Mouse (Mus musculus): ENCODE results near the gene Cntn1. TPM values are rescaled to one million over a fixed set of nuclear protein-coding genes. Genes with fewer than 3 reads are reported as not detected.
A peak's percentile ranks its signal among the peaks of the same experiment; 100 is the strongest.

Gene Cntn1
- 1.2 and 1.3 TPM in 2 replicates for polyA plus RNA-seq (2012; rRNA removed)
- 2.2 and 2.5 TPM in 2 replicates for polyA plus RNA-seq (2014; fragmentation: Nextera tagmentation; extraction: Ambion mirVana)

DNA sequence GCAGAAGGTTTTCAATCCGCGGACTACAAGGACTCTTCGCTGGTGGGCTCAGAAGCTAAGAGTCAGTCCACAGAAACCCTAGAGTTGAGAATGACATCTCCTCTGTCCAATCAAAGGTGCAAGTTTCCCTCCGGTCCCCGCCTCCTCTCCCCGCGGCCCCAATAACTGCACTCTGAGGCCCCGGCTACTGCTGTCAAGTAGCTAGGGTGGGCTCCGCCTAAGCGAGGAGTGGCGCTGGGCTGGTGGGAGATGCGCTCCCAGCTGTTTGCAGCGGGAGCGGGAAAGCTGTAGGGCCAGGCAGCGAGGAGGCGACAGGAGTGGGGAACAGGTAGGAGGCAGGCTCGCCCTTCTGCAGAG is at the start of gene Cntn1:
TSS of gene Cntn1 (plus strand) at position 170 of the 357 bp plus-strand sequence.
- no peaks in the 10 kb centered on the region for H3K36me3 ChIP-seq (ENCODE audit: control insufficient read depth, insufficient read depth, low read length)
- TF ChIP-seq POLR2A (IDR thresholded peaks at IDR 0.05; ENCODE audit: borderline replicate concordance, extremely low read depth, insufficient read depth, insufficient read length): no peak
- no peaks in the 10 kb centered on the region for H3K9me3 ChIP-seq (ENCODE audit: control insufficient read depth, low read length)
- H3K4me2 ChIP-seq (replicated peaks; ENCODE audit: low read depth, low read length, severe bottlenecking): peak within 1 kb of the TSS; percentile 100
- H3K27ac ChIP-seq (replicated peaks; ENCODE audit: low read depth, low read length): no peak within 1 kb of the TSS
- DNase-seq (ENCODE audit: low spot score) (peak; percentile 76), ATAC-seq (ENCODE audit: low FRiP score, low read depth) (peak; percentile 93)
- WGBS: 0% methylated on average over 16 of the region's 17 CpGs
- H3K4me1 ChIP-seq (ENCODE audit: control insufficient read depth, insufficient read depth, low read length): 0 out of 2 replicates have a peak, but pooled peaks cover 4% of the 10 kb centered on the region
- peak within 1 kb of the TSS; percentile 43 for H3K9ac ChIP-seq (ENCODE audit: low read depth, low read length, severe bottlenecking)
- H3K4me3 ChIP-seq (replicated peaks; ENCODE audit: low read length): peak within 1 kb of the TSS; percentile 50
- H3K27me3 ChIP-seq (ENCODE audit: control insufficient read depth, insufficient read depth, low read length): 0 out of 2 replicates have a peak, but pooled peaks cover 7% of the 10 kb centered on the region

DNA sequence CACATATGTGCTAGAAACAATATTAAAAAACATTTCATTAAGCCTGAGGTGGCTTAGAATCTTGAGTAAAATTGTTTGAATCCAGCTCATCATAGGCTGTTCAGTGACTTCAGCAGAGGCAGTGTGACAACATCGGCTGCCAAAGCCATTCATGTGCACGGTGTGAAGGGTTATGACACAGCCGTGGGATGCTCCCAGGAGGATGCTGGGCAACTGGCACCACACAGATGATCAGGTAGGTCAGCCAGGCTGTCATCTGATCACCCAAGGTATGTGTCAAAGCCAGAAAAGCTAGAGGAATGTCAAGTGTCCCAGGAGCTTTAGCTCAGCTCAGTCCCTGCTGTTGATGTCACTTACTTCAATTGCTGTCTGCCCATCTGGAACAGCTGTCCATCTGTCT is 49.5 kb upstream of the Cntn1 start:
- H3K27ac ChIP-seq (replicated peaks; ENCODE audit: low read depth, low read length): no peak overlapping the region
- no peaks in the 10 kb centered on the region for H3K36me3 ChIP-seq (ENCODE audit: control insufficient read depth, insufficient read depth, low read length)
- H3K4me1 ChIP-seq (ENCODE audit: control insufficient read depth, insufficient read depth, low read length): no peaks in the 10 kb centered on the region
- 88% methylated on average over 3 of the region's 3 CpGs for WGBS
- ATAC-seq (ENCODE audit: low FRiP score, low read depth): no peak
- no peak overlapping the region for H3K4me2 ChIP-seq (replicated peaks; ENCODE audit: low read depth, low read length, severe bottlenecking)
- no peak for DNase-seq (ENCODE audit: low spot score)
- TF ChIP-seq POLR2A (IDR thresholded peaks at IDR 0.05; ENCODE audit: borderline replicate concordance, extremely low read depth, insufficient read depth, insufficient read length): no peak
- no peak overlapping the region for H3K9ac ChIP-seq (ENCODE audit: low read depth, low read length, severe bottlenecking)
- no peaks in the 10 kb centered on the region for H3K9me3 ChIP-seq (ENCODE audit: control insufficient read depth, low read length)
- no peak overlapping the region for H3K4me3 ChIP-seq (replicated peaks; ENCODE audit: low read length)
- no peaks in the 10 kb centered on the region for H3K27me3 ChIP-seq (ENCODE audit: control insufficient read depth, insufficient read depth, low read length)

DNA sequence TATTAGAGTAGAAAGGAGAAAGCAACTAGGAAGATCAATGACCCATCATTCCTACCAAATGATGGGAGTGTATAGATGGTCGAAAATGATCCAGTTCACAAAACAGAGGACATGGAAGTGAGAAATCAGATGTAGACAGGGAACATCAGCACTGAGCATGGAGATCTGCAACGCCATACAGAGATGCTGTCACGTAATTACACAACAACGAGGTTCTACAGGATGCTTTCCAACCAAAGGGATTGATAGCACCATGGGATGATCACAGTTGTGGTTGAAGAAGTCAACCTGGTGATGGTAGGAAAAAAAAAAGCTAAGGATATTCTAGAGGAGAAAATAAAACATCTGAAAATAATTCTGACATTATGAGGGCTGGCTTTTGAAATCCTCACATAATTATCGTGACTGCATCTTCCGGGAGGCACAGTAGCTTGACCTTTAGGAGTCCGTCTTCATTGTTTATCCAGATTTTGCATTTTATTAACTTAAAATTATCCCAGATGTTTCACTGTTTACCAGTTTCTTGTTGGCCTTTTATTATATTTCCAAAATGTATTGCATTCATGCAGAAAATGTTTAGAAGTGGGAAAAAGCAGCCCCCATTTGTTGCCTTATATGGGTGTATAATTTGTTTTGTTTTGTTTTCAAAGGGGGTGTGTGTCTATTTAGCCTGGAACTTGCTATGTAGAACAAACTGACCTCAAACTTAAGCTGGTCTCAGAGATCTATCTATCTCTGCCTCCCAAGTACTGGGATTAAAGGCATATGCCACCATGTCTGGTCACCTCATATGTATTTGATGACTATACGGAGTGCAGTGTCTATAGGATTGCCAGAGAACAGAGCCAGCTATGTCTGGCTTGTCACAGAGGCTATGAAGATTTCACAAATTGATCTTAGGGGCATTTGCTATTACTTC is 38.5 kb upstream of the Cntn1 start:
- DNase-seq (ENCODE audit: low spot score) (no peak), ATAC-seq (ENCODE audit: low FRiP score, low read depth) (no peak)
- WGBS: 88% methylated on average over 8 of the region's 8 CpGs
- Histone ChIP-seq H3K9ac (ENCODE audit: low read depth, low read length, severe bottlenecking) (no peak overlapping the region), H3K4me3 (replicated peaks; ENCODE audit: low read length) (no peak overlapping the region), H3K4me1 (ENCODE audit: control insufficient read depth, insufficient read depth, low read length) (no peaks in the 10 kb centered on the region), H3K9me3 (ENCODE audit: control insufficient read depth, low read length) (no peaks in the 10 kb centered on the region), H3K27ac (replicated peaks; ENCODE audit: low read depth, low read length) (no peak overlapping the region), H3K36me3 (ENCODE audit: control insufficient read depth, insufficient read depth, low read length) (no peaks in the 10 kb centered on the region), H3K4me2 (replicated peaks; ENCODE audit: low read depth, low read length, severe bottlenecking) (no peak overlapping the region), H3K27me3 (ENCODE audit: control insufficient read depth, insufficient read depth, low read length) (no peaks in the 10 kb centered on the region)
- no peak for TF ChIP-seq POLR2A (IDR thresholded peaks at IDR 0.05; ENCODE audit: borderline replicate concordance, extremely low read depth, insufficient read depth, insufficient read length)

DNA sequence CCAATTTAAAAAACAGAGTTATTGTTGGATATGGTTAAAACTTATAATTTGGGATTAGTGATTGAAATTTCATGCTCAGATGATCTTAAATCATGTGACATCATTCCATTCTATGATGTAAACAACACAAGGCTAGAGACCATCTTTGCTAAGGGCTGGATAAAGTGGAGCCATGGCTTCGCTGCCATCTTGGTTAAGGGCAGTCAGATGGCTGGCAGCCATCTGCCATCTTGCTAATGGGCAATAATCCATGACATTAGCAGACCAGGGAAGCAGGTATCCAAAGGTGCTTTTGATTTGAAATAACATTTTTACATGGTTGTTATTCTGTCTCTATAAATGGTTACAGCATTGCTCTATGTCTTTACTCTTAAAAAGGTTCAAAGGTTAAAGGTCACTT is 16.9 kb upstream of the Cntn1 start:
- WGBS: 96% methylated on average over 1 of the region's 1 CpGs

DNA sequence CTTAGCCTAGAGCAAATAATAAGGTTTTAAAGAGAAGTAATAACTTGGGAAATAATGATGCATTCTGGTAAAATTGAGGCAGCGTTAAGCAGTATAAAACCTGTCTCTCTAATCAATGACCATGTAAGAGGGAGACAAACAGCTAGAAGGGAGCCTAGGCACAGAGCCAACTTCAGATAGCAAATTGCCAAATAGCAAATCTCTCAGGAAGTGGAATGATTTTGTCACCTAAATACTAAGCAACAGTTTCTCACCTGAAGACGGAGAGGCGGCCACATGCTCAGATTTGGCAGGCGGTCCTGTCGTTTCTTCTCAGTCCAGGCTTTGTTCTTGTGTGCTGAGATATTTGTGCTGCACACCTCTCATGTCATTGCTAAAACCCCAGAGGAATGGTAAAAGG is 8.4 kb upstream of the Cntn1 start:
- Histone ChIP-seq H3K27me3 (ENCODE audit: control insufficient read depth, insufficient read depth, low read length) (no peaks in the 10 kb centered on the region), H3K9ac (ENCODE audit: low read depth, low read length, severe bottlenecking) (no peak overlapping the region), H3K27ac (replicated peaks; ENCODE audit: low read depth, low read length) (no peak overlapping the region), H3K36me3 (ENCODE audit: control insufficient read depth, insufficient read depth, low read length) (no peaks in the 10 kb centered on the region), H3K4me1 (ENCODE audit: control insufficient read depth, insufficient read depth, low read length) (no peaks in the 10 kb centered on the region), H3K4me2 (replicated peaks; ENCODE audit: low read depth, low read length, severe bottlenecking) (no peak overlapping the region), H3K4me3 (replicated peaks; ENCODE audit: low read length) (no peak overlapping the region), H3K9me3 (ENCODE audit: control insufficient read depth, low read length) (no peaks in the 10 kb centered on the region)
- WGBS: 62% methylated on average over 5 of the region's 5 CpGs
- ATAC-seq (ENCODE audit: low FRiP score, low read depth): no peak
- DNase-seq (ENCODE audit: low spot score): no peak
- TF ChIP-seq POLR2A (IDR thresholded peaks at IDR 0.05; ENCODE audit: borderline replicate concordance, extremely low read depth, insufficient read depth, insufficient read length): no peak

More for the DNA sequence above, 16.9 kb upstream of the Cntn1 start:
- Histone ChIP-seq H3K4me3 (replicated peaks; ENCODE audit: low read length) (no peak overlapping the region), H3K4me1 (ENCODE audit: control insufficient read depth, insufficient read depth, low read length) (no peaks in the 10 kb centered on the region), H3K27me3 (ENCODE audit: control insufficient read depth, insufficient read depth, low read length) (no peaks in the 10 kb centered on the region), H3K9me3 (ENCODE audit: control insufficient read depth, low read length) (no peaks in the 10 kb centered on the region), H3K36me3 (ENCODE audit: control insufficient read depth, insufficient read depth, low read length) (no peaks in the 10 kb centered on the region), H3K9ac (ENCODE audit: low read depth, low read length, severe bottlenecking) (no peak overlapping the region), H3K27ac (replicated peaks; ENCODE audit: low read depth, low read length) (no peak overlapping the region), H3K4me2 (replicated peaks; ENCODE audit: low read depth, low read length, severe bottlenecking) (no peak overlapping the region)
- DNase-seq (ENCODE audit: low spot score) (no peak), ATAC-seq (ENCODE audit: low FRiP score, low read depth) (no peak)
- TF ChIP-seq POLR2A (IDR thresholded peaks at IDR 0.05; ENCODE audit: borderline replicate concordance, extremely low read depth, insufficient read depth, insufficient read length): no peak

Data from limb, embryonic 14.5 days (tissue).